Mouse (Mus musculus): ENCODE data around the gene Plxnb1.

- TF ChIP-seq GATA1 (IDR thresholded peaks at IDR 0.05; ENCODE audit: borderline replicate concordance, low read length) (no peak), FLI1 (IDR thresholded peaks at IDR 0.05; ENCODE audit: low read length) (no peak)
Observed at GRCm38 (mm10) chr9:109114871-109115270, 19.7 kb downstream of the Plxnb1 start.

All from megakaryocyte, embryonic 14.5 days (primary cell).